Mouse (Mus musculus) forebrain, postnatal 0 days (tissue): ENCODE measurements at regions not wholly inside any gene's neighbourhood (a gene's known extent, or its start where the extent isn't known, plus 50 kb on each side); places are given as distances from the start of the nearest gene placed in this dataset.

Experiments used
- ATAC-seq: fragments of 200-750 bp; cut with Nextera tagmentation; 2 replicates; pipeline ENCODE4 v1.8.0; 2017; ENCODE audit warnings: mild to moderate bottlenecking, moderate library complexity
- DNase-seq: peaks from one replicate; pipeline ENCODE4 v3.0.0-alpha.2; 2015
- H3K27ac ChIP-seq: fragments of 300-500 bp; sonication (generic); 2 replicates; pipeline ENCODE4 v1.5.1; 2014; ENCODE audit warnings: low read depth, mild to moderate bottlenecking, antibody characterized with exemption, low read length, moderate library complexity, mixed read lengths
- H3K27me3 ChIP-seq: fragments of 300-500 bp; sonication (generic); 2 replicates; pipeline ENCODE4 v1.6.1; 2014; ENCODE audit warnings: mild to moderate bottlenecking, low read length, mixed read lengths; ENCODE audit not compliant: insufficient read depth
- H3K36me3 ChIP-seq: fragments of 300-500 bp; sonication (generic); 2 replicates; pipeline ENCODE4 v1.6.1; 2014; ENCODE audit warnings: mild to moderate bottlenecking, moderate library complexity; ENCODE audit not compliant: insufficient read depth
- H3K4me1 ChIP-seq: fragments of 300-500 bp; sonication (generic); 2 replicates; pipeline ENCODE4 v1.6.1; 2014; ENCODE audit warnings: antibody characterized with exemption; ENCODE audit not compliant: insufficient read depth
- H3K4me2 ChIP-seq: fragments of 300-500 bp; sonication (generic); 2 replicates; pipeline ENCODE4 v1.6.1; 2014; ENCODE audit warnings: low read depth, mild to moderate bottlenecking, moderate library complexity
- H3K4me3 ChIP-seq: fragments of 300-500 bp; sonication (generic); 2 replicates; pipeline ENCODE4 v1.5.1; 2014; ENCODE audit warnings: low read depth, low read length, mixed read lengths
- H3K9ac ChIP-seq: fragments of 300-500 bp; sonication (generic); 2 replicates; pipeline ENCODE4 v1.6.1; 2014; ENCODE audit warnings: mild to moderate bottlenecking
- H3K9me3 ChIP-seq: fragments of 300-500 bp; sonication (generic); 2 replicates; pipeline ENCODE4 v1.6.1; 2016; ENCODE audit warnings: low read length
- CTCF ChIP-seq: sonication (generic); IDR thresholded peaks from 2 replicates; pipeline ENCODE4 v1.5.1; 2016; ENCODE audit warnings: antibody characterized with exemption, control low read depth, low read depth
- WGBS: fragments of 180-500 bp; shearing (Covaris S2); extraction: QIAGEN DNeasy Blood & Tissue Kit; methylation state at CpG from one replicate; pipeline ENCODE4 v1.1.7; 2014; 5-methylcytosine and 5-hydroxymethylcytosine counted together

DNA sequence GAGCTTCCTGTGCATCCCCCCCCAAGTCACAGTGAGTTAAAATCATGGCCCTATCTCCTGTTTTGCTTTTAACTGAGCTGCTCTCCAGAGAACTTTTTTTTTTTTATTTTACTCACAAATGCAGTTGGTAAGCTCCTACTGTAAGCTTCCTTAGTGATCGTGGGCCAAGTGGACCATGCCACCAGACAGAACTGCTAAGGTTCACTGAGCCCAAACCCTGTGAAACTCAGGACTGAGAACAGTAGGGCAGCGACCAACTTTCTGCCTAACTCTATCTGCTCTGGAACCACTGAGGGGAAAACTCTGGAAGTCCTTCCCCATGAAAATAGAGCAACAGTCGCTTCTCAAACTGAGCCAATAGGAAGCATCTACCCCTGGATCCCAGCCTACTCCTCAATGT is 1041.8 kb downstream of the Fam19a2 start:
- no peaks in the 10 kb centered on the region for H3K27me3 ChIP-seq
- no peak for ATAC-seq
- H3K9me3 ChIP-seq: no peaks in the 10 kb centered on the region
- H3K9ac ChIP-seq: no peak overlapping the region
- H3K27ac ChIP-seq: no peak overlapping the region
- H3K36me3 ChIP-seq: no peaks in the 10 kb centered on the region
- no peaks in the 10 kb centered on the region for H3K4me1 ChIP-seq
- no peak overlapping the region for H3K4me3 ChIP-seq
- no peak overlapping the region for H3K4me2 ChIP-seq
- 88% methylated on average over 3 of the region's 3 CpGs for WGBS
- TF ChIP-seq CTCF: no peak
- no peak for DNase-seq

GRCm38 (mm10) chr10:124318761-124319160 is 1055.0 kb downstream of the Fam19a2 start:
- H3K4me3 ChIP-seq: no peak overlapping the region
- H3K9me3 ChIP-seq: no peaks in the 10 kb centered on the region
- TF ChIP-seq CTCF: no peak
- no peaks in the 10 kb centered on the region for H3K27me3 ChIP-seq
- H3K27ac ChIP-seq: no peak overlapping the region
- DNase-seq: no peak
- WGBS: 41% methylated on average over 1 of the region's 1 CpGs
- no peak overlapping the region for H3K9ac ChIP-seq
- no peak for ATAC-seq
- no peaks in the 10 kb centered on the region for H3K36me3 ChIP-seq
- no peaks in the 10 kb centered on the region for H3K4me1 ChIP-seq
- no peak overlapping the region for H3K4me2 ChIP-seq

- peak; percentile 20; the same call in 1 of the 2 replicates for ATAC-seq
- no peaks in the 10 kb centered on the region for H3K36me3 ChIP-seq
- WGBS: 40% methylated on average over 8 of the region's 8 CpGs
Measured at GRCm38 (mm10) chr10:124320191-124321110, 1056.7 kb downstream of the Fam19a2 start.

DNA sequence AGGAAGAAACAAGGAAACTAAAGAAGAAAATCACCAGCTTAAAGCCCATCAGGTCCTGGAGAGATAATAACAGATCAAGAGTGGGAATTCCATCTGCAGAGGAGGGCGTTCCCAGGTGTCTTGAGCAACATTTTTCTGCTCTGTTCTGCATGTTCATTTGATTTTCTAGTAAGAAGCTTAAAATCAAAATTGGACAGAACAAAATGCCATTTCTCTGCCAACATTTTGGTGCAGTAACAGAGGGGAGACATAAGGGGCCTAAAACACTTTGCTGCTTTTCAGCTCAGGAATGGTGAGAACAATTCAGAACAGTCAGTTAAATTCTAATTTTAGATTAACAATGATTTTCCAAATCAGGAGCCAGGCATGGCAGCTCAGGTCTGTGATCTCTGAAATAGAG is 1056.8 kb downstream of the Slc16a7 start:
- Histone ChIP-seq H3K4me2 (no peak overlapping the region), H3K4me3 (no peak overlapping the region), H3K9ac (no peak overlapping the region), H3K36me3 (no peaks in the 10 kb centered on the region), H3K9me3 (no peaks in the 10 kb centered on the region), H3K4me1 (no peaks in the 10 kb centered on the region), H3K27ac (no peak overlapping the region), H3K27me3 (no peaks in the 10 kb centered on the region)
- ATAC-seq (no peak), DNase-seq (peak; percentile 50)
- WGBS: 75% methylated on average over 1 of the region's 1 CpGs
- no peak for TF ChIP-seq CTCF

More at GRCm38 (mm10) chr10:124320191-124321110, 1056.7 kb downstream of the Fam19a2 start:
- no peak overlapping the region for H3K9ac ChIP-seq
- H3K4me2 ChIP-seq: no peak overlapping the region
- no peak for DNase-seq
- no peak overlapping the region for H3K27ac ChIP-seq
- no peaks in the 10 kb centered on the region for H3K4me1 ChIP-seq
- no peak for TF ChIP-seq CTCF
- H3K9me3 ChIP-seq: no peaks in the 10 kb centered on the region
- no peak overlapping the region for H3K4me3 ChIP-seq
- no peaks in the 10 kb centered on the region for H3K27me3 ChIP-seq

GRCm38 (mm10) chr10:124338923-124339322 is 1050.3 kb downstream of the Slc16a7 start:
- Histone ChIP-seq H3K27ac (no peak overlapping the region), H3K27me3 (no peaks in the 10 kb centered on the region), H3K4me3 (no peak overlapping the region), H3K4me2 (no peak overlapping the region), H3K36me3 (no peaks in the 10 kb centered on the region), H3K9ac (no peak overlapping the region), H3K9me3 (no peaks in the 10 kb centered on the region), H3K4me1 (no peaks in the 10 kb centered on the region)
- 62% methylated on average over 3 of the region's 3 CpGs for WGBS
- DNase-seq: no peak
- ATAC-seq: no peak
- no peak for TF ChIP-seq CTCF

DNA sequence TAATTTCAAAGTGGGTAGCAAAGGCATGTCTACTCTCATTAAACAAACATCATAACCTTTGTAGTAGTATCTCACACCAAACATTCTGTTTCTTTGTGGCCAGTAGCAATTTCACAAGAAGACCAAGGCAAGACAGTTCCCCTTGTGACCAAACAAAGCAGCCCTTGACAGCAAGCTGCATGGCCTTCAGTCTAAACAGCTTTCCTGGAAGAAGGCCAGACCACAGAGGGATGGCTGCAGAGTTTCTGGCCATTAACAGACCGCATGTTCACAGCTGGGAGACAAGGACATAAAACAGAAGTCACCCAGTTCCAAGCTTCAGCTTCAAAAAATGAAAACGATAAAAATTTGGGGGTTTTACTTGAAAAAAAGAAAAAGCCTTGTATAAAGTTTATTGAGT is 1040.0 kb downstream of the Slc16a7 start:
- TF ChIP-seq CTCF: no peak
- H3K9ac ChIP-seq: no peak overlapping the region
- no peaks in the 10 kb centered on the region for H3K27me3 ChIP-seq
- H3K27ac ChIP-seq: no peak overlapping the region
- DNase-seq (peak; percentile 3), ATAC-seq (no peak)
- H3K9me3 ChIP-seq: no peaks in the 10 kb centered on the region
- no peaks in the 10 kb centered on the region for H3K36me3 ChIP-seq
- WGBS: 38% methylated on average over 2 of the region's 2 CpGs
- no peaks in the 10 kb centered on the region for H3K4me1 ChIP-seq
- H3K4me3 ChIP-seq: no peak overlapping the region
- H3K4me2 ChIP-seq: no peak overlapping the region

- TF ChIP-seq CTCF: no peak
- H3K27me3 ChIP-seq: no peaks in the 10 kb centered on the region
- no peak overlapping the region for H3K27ac ChIP-seq
- H3K36me3 ChIP-seq: no peaks in the 10 kb centered on the region
- H3K9me3 ChIP-seq: no peaks in the 10 kb centered on the region
- H3K4me3 ChIP-seq: no peak overlapping the region
- H3K4me1 ChIP-seq: no peaks in the 10 kb centered on the region
- DNase-seq (no peak), ATAC-seq (no peak)
- no peak overlapping the region for H3K4me2 ChIP-seq
- no peak overlapping the region for H3K9ac ChIP-seq
Measured at GRCm38 (mm10) chr10:124362795-124363194, 1026.5 kb downstream of the Slc16a7 start.
